Mouse (Mus musculus): Measurements from ENCODE around the gene Specc1.

Gene Specc1

DNA sequence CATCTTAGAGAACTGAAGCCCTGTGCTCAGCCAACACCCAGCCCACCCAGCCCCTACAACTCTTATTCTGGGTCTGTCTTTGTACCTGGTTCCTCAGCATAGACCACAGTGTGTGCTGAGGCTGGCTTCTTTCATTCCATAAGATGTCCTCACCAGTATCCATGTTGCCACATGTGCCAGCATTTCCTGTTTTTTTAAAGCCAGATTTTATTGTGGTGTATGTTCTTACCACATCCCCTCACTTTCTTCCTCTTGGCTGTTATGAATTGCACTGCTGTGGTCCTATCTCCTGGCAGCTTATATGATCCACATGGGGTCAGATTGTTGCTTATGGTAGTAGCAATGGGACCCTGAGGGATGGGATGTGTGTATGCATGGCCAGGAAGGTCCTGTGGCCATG lies 92.6 kb downstream of the Specc1 start:
- no peak for DNase-seq (ENCODE audit: low spot score in 2 of 2)

GRCm38 (mm10) chr11:62050356-62051330 lies 94.1 kb downstream of the Specc1 start:
- DNase-seq (ENCODE audit: low spot score in 2 of 2), result no peak

- no peak for DNase-seq (ENCODE audit: low spot score in 2 of 2)
These were observed 94.9 kb downstream of the Specc1 start for GRCm38 (mm10) chr11:62051487-62051886.

DNA sequence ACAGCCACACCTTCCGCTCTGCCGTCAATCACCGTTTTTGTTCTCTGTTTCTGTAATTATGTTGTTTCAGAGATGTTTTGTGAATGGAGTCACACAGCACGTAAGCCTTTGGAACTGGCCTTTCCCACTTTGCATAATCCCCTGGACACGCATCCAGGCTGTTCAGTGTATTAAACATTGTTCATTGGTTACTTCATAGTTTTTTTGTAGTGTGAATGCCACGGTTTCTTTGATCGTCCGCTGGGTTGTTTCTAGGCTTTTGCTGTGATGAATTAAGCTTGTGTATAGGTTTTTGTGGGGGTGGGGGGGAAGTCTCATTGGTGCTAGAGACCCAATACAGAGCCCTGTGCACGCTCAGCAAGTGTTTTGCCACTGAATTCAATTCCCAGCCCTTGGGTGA lies 97.4 kb downstream of the Specc1 start:
- no peak for DNase-seq (ENCODE audit: low spot score in 2 of 2)

DNA sequence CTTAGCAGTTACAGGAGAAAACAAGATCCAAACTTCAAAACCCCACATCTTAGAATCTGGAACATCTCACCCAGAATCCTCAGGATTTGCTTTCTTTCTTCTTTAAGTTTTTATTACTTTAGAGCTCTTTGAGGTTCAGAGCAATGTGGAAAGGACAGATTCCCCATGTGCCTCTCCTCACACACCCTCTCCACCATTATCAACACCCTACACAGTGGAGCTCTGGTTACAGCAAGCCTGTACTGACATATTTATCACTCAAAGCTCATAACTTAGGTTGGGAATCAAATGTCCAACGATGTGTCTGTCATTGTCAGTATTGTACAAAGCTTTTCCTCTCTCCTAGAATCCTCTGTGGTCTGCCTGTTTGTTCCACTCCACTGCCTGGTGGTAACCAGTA lies 108.0 kb downstream of the Specc1 start:
- no peak for DNase-seq (ENCODE audit: low spot score in 2 of 2)

DNA sequence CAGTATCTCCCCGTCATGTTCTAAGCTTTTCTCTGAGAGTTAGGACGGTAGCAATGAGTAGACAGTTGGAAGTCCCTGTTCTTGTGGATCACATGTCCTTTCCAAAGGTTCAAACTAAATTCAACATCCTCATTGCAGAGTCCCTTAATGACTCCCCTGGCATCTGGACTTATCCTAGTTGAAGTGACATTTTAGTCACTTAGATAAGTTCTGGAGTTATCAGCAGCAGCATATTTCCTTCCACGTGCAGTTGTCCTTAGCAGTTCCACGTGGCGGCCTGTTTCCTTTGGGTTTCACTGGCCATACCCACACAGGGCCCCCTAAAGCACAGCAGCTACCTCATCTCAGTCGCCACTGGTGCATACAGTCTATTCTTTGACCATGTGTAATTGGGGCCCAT lies 109.1 kb downstream of the Specc1 start:
- DNase-seq (ENCODE audit: low spot score in 2 of 2), result no peak

GRCm38 (mm10) chr11:62069554-62069953 lies 113.0 kb downstream of the Specc1 start:
- no peak for DNase-seq (ENCODE audit: low spot score in 2 of 2)

- DNase-seq (ENCODE audit: low spot score in 2 of 2), result no peak
These were observed 113.6 kb downstream of the Specc1 start for GRCm38 (mm10) chr11:62070206-62070605.

DNA sequence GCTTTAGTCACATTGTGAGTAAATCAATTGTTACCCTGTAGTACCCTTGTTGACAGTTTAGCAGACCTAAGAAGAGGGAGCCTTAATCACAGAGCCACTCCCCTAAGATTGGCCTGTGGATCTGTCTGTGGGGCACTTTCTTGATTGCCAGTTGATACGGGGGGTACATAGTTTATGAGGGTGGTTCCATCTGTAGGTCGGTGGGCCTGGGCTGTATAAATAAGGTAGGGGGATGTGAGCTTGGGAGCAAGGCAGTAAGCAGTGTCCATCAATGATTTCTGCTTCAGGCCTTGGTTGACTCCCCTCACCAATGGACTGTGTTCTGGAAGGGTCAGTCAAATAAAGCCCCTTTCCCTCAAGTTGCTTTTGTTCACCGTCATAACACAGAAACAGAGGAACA lies 115.8 kb downstream of the Specc1 start:
- no peak for DNase-seq (ENCODE audit: low spot score in 2 of 2)

DNA sequence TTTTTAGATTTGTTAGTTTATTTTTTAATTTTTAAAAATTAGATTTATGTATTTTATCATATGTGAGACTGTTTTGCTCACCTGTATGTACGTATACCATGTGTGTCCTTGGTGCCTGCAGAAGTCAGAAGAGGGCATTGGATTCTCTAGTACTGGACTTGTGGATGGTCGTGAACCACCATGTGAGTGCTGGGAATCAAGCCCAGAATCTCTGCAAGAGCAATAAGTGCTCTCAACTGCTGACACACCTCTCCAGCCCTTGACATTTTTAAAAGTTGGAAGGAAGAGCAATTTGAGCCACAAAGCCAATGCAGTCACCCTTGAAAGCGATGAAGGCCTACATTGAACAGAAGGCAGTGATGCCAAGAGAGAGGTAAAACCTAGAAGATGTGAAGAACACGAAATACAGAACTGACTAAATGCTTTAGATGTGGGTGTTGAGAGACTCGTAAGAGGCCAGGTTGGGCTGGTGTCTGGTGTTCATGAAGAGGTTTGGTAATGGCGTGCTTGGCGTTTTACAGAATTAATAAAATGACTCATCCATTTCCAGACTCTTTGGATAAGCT lies 117.1 kb downstream of the Specc1 start:
- DNase-seq (ENCODE audit: low spot score in 2 of 2), result no peak

DNA sequence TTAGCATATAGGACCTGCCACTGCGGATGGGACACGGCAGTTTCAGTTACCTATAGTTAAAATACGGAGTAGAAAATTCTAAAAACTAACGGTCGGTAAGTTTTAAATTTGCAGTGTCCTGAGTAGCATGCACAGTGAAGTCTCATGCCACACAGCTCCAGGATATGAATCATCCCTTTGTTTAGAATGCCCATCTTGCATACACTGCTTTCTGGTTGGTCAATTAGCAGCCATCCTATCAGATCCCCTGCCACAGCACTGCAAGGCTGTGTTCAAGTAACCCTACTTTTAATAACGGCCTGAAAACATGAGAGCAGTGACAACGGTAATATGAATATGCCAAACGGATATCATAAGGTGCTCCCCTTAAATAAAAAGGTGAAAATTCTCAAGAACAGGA lies 118.0 kb downstream of the Specc1 start:
- DNase-seq (ENCODE audit: low spot score in 2 of 2), result no peak

DNA sequence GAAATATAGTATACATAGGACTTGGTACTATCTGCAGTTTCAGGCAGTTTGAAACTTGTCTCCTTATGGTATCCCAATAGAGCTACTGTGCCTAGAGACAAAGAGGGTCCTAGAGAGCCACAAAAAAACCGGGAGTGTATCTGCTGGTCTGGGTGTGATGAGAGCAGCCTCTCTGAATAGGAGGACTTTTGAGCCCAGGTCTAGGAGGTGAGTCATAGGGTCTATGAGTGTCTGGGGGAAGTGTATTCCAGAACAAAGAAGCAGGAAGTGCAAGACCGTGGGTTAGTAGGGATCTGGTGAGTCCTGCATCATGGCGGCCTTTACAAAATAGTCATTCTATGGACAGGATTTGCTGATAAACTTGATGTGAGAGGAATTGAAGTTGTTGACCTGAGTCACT lies 118.5 kb downstream of the Specc1 start:
- no peak for DNase-seq (ENCODE audit: low spot score in 2 of 2)

DNA sequence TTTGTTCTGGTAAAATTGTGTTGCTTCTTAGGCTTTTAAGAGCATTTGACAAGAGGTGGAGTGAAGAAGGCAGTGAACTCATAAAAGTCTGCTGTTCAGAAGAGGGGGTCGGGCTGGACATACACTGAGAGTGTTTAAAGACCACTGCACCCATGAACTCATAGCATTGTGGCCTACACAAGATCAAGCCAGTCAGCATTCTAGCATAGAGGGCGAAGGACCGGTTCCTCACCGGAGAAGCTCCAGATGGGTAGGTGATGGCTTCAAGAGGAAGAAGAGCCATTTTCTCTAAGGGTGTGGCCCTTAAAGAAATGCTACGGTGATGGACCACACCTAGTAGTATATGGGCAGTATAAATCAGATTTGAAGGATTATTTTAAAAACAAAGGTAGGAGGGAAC lies 119.0 kb downstream of the Specc1 start:
- no peak for DNase-seq (ENCODE audit: low spot score in 2 of 2)

- DNase-seq (ENCODE audit: low spot score in 2 of 2), result peak; percentile 89 to 97
These were observed 120.0 kb downstream of the Specc1 start for GRCm38 (mm10) chr11:62076345-62077156.

DNA sequence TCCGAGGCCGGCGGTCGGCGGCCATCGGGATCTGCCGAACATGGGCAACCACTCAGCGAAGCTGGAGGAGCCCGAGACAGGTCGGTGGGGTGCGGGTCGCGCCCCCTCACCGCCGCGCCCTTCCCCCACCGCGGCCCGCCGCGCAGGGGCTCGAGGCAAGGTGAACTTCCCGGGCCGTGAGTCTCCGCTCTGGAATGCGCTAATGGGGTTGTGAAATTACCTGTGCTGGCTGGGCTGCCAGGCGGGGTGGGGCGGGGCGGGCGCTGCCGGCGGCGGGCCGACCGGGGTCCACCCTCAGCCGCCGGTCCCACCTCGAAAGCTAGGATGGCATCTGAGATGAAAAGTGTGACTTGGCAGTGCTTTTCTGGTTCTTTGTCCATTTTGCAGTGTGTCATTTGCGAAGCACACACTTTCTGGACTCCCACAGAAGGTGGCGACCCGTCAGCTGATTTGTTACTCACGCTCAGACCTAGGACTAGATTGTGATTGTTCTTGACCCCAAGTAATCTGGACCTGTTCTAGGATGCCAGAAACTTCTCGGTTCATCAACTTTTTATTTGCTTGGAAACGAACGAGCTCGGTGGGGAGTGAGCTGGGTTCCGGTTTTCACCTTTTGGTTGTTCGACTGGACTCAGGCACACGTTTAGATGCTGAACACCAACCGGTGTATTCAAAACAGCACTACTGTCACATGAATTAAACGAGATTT lies 120.7 kb downstream of the Specc1 start:
- no peak for DNase-seq (ENCODE audit: low spot score in 2 of 2)

DNA sequence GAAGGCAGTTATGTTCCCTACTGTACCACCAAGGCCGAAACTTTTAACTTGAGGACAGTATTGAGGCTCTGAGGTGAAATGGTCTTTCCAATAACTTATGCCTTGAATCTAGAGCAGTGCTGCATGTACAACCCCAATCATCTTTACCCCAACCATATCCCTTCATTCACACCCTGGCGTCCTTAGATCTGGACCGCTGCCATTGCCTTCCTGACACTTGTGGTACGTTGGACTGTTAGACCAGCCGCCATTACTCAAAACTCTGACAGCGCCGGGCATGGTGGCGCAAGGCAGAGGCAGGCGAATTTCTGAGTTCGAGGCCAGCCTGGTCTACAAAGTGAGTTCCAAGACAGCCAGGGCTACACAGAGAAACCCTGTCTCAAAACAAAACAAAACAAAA lies 121.8 kb downstream of the Specc1 start:
- DNase-seq (ENCODE audit: low spot score in 2 of 2), result no peak

DNA sequence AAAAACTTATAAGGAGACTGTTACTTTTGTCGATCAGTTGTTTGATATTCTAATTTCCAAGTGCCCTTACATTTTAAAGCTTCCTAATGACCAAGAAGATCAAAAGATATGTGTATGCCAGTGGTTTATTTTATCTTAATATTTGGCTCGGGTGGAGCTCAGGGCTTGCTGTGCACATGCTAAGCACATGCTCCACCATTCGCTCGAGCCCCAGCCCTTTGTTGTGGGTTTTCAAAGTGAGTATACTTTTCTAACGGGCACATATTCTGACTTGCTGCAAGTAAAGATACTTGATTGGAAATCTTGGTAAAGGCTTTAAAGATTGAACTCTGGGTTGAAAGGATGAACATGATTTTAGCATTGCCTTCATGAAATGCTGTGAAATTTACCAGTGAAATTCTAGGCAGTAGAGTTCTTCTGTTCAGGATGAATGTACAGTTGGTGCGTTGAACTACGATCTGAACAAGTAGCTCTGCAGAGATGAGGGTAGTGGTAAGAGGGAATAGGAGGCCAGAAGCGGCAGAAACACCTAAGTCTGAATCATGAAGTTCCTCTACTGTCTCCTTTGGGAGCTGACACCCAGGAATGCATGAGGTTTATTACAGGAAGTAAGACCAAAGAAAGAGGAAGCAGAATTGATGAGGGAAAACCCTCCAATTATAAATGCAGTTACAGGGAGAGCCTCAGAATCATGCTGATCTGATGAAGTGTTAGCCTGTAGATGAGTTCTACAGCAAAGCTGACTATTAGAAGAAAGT lies 122.7 kb downstream of the Specc1 start:
- DNase-seq (ENCODE audit: low spot score in 2 of 2), result no peak

DNA sequence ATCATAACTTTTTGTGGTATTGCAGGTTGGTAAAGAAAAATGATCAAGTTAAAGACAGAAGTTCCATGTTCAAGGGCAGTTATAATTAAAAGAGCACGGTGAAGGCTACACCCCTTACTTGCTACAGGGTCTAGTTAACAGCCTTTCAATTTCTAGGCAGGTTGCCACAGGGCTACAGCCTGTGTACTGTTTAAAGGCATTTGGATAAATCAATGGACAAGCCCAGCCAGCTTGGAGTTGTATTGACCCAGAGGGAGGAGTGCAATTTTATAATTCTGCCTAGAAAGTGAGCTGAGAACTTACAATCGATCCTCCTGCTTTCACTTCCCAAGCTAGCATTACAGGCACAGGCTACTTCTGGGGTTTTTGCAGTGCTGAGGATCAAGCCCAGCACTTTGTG lies 123.9 kb downstream of the Specc1 start:
- DNase-seq (ENCODE audit: low spot score in 2 of 2), result no peak

- DNase-seq (ENCODE audit: low spot score in 2 of 2), result no peak
These were observed 130.1 kb downstream of the Specc1 start for GRCm38 (mm10) chr11:62086648-62087047.

DNA sequence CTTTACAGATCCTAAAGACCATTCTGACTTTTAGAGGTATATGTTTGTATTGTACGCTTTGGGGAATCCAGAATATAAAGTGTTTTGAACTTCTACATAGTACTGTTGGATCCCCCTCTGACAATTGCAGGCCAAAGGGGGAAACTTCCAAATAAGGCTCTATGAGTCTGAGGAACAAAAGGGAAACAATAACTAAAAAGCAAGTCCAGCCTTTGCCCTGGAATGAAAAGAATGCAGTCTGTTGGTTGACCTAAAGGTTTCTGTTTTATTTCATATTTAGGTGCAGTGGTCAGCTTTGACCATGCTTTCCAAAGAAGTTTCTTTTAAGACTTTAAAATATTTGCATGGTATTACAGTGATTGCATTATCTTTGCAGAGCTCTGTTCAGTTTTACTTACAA lies 130.5 kb downstream of the Specc1 start:
- no peak for DNase-seq (ENCODE audit: low spot score in 2 of 2)

GRCm38 (mm10) chr11:62088651-62089050 lies 132.1 kb downstream of the Specc1 start:
- no peak for DNase-seq (ENCODE audit: low spot score in 2 of 2)

All from urinary bladder, postnatal 36 days (tissue).